Mouse (Mus musculus) cerebellum, adult 2 months (tissue): ENCODE measurements around the gene Cdc42ep2. TPM values are rescaled to one million over a fixed set of nuclear protein-coding genes. Genes with fewer than 3 reads are reported as not detected.
"Not testable (repeated sequence)": the region's sequence is repeated elsewhere in the genome, so short reads cannot be mapped to it uniquely, and the experiment has no call there.

Source experiments
- DNase-seq, 2 experiments: peaks; one replicate each; pipeline ENCODE4 v3.0.0; 2021
- H3K27ac ChIP-seq: fragments of 200-500 bp; 2 replicates; pipeline ENCODE4 v1.5.1; 2012; ENCODE audit warnings: low read length, control low read depth, inconsistent platforms; ENCODE audit not compliant: insufficient read depth
- H3K27me3 ChIP-seq: fragments of 200-500 bp; 2 replicates; pipeline ENCODE4 v1.6.1; 2012; ENCODE audit warnings: inconsistent platforms, mild to moderate bottlenecking, low read length, moderate library complexity; ENCODE audit not compliant: control insufficient read depth, insufficient read depth
- H3K4me1 ChIP-seq: fragments of 200-500 bp; 2 replicates; pipeline ENCODE4 v1.6.1; 2011; ENCODE audit warnings: low read length; ENCODE audit not compliant: control insufficient read depth, insufficient read depth
- H3K4me3 ChIP-seq: fragments of 200-500 bp; replicated peaks from 2 replicates; pipeline ENCODE3; 2011; ENCODE audit warnings: mild to moderate bottlenecking, low read depth, low read length, control low read depth; ENCODE audit not compliant: insufficient read depth
- CTCF ChIP-seq: fragments of 200-500 bp; IDR thresholded peaks from 2 replicates; pipeline ENCODE4 v1.5.1; 2011; ENCODE audit warnings: low read depth, mild to moderate bottlenecking, control low read depth, low read length, moderate library complexity, borderline replicate concordance; ENCODE audit not compliant: insufficient read depth
- POLR2A ChIP-seq: fragments of 200-500 bp; IDR thresholded peaks from 2 replicates; pipeline ENCODE4 v1.6.1; 2011; ENCODE audit warnings: low read length, control low read depth, borderline replicate concordance; ENCODE audit not compliant: insufficient read depth
- WGBS: fragments of 180-500 bp; shearing (Covaris S2); methylation state at CpG from one replicate; pipeline ENCODE4 v1.1.7; 2018; 5-methylcytosine and 5-hydroxymethylcytosine counted together
- polyA plus RNA-seq: library from polyadenylated mRNA; depleted of rRNA; stranded (reverse); fragments of >200 nt; gene quantifications from 2 replicates; pipeline ENCODE4 v1.2.3, GENCODE M21; 2012

Cdc42ep2 gene
- polyA plus RNA-seq, 1 experiment: 25.2 TPM

DNA sequence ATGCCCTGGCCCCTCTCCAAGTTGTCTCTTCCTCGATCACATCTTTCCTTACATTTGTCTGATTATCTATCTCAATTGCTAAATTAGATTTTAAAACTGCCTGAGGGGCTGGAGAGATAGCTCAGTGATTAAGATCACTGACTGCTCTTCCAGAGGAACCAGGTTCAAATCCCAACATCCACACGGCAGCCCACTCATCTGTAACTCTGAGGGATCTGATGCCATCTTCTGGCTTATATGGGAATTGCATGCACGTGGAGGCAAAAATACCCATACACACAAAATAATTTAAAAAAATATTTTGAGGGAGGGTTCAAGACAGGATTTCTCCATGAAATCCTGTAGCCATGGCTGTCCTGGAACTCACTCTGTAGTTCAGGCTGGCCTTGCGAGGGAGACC lies 38.8 kb downstream of the Cdc42ep2 start:
- Histone ChIP-seq H3K27ac (no peak overlapping the region), H3K4me1 (no peaks in the 10 kb centered on the region), H3K27me3 (no peaks in the 10 kb centered on the region), H3K4me3 (no peak overlapping the region)
- TF ChIP-seq CTCF (peak; percentile 15; the same call in 1 of the 2 replicates), POLR2A (no peak)
- DNase-seq: no peak
- 57% methylated on average over 4 of the region's 4 CpGs for WGBS

DNA sequence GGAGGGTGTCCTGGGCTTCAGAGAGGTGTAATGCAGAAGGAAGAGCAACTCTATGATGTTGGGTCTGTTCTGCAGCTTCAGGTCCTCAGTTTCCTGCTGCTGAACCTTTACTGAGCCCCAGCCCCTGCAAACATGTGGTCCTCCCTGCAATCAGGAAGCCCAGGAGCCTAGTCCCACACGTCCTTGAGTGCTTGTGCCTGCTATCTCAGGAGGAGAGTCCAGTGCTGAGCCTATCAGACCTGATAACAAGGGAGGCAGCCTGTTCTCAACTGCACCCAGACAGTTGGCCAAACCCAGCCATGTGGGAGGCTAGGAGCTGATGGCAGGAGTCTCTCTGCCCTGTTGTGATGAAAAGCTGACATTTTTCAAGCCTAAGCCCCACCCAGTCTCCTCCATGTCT lies 40.7 kb downstream of the Cdc42ep2 start:
- TF ChIP-seq CTCF (no peak), POLR2A (no peak)
- H3K4me1 ChIP-seq: no peaks in the 10 kb centered on the region
- no peak overlapping the region for H3K4me3 ChIP-seq
- H3K27me3 ChIP-seq: no peaks in the 10 kb centered on the region
- no peak overlapping the region for H3K27ac ChIP-seq
- 60% methylated on average over 1 of the region's 1 CpGs for WGBS
- no peak for DNase-seq

DNA sequence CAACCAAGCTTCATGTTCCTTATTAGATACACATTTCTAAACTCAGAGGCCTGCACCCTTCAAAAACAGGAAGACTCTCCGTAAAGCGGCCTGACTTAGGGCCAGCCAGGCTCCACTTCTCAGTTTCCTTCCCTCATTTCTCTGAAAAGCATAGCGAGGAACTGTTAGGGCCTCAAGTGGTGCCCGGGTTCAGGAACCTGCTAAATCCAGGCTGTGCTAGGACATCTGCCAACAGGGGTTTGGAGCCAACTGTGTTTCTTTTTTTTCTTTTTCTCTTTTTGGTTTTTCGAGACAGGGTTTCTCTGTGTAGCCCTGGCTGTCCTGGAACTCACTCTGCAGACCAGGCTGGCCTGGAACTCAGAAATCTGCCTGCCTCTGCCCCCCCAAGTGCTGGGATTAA lies 42.5 kb downstream of the Cdc42ep2 start:
- not testable (repeated sequence) for H3K27me3 ChIP-seq, H3K27ac ChIP-seq, DNase-seq, H3K4me3 ChIP-seq, H3K4me1 ChIP-seq
- WGBS: 55% methylated on average over 5 of the region's 5 CpGs

DNA sequence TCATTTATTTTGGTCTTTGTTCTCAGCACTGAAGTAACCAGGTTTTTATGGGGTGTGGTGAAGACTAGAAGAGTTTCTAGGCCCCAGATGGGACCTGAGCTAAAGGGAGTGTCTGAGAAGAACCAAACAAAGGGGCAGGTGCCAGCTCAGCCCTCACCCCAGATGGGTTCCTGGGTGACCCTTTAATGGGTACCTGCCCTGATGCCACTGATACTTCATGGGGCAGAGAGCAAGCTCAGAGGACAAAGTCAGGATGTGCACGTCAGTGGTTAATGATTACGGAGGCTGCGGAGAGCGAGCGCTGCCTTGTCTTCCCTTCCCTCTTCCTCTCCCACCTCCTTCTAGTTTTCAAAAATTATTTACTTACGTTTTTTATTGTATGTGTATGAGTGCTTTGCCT lies 43.5 kb downstream of the Cdc42ep2 start:
- 98% methylated on average over 6 of the region's 6 CpGs for WGBS
- Histone ChIP-seq H3K27ac (no peak overlapping the region), H3K4me1 (no peaks in the 10 kb centered on the region), H3K27me3 (no peaks in the 10 kb centered on the region), H3K4me3 (no peak overlapping the region)
- no peak for DNase-seq
- no peak for TF ChIP-seq POLR2A
- TF ChIP-seq CTCF: no peak

DNA sequence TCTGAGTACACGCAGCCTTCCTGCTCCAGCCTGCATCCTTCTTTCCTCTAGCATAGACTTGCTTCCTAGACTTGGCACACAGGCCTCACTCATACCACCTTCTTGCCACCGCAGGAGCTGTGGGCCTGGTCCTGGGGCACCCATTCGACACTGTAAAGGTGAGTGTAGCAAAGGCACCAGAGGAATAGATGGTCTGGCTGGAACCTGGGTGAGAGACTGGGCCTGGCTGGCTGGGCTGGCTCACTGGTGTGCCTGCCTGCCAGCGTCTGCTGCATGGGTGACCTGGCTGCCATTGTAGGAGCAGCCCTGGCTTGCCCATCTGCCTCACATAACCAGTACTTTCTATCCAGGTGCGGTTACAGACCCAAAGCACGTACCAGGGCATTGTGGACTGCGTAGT lies 44.9 kb downstream of the Cdc42ep2 start:
- peaks cover 4% of the 10 kb centered on the region; the same call in 1 of the 2 replicates for H3K4me1 ChIP-seq
- H3K27ac ChIP-seq: no peak overlapping the region
- no peaks in the 10 kb centered on the region for H3K27me3 ChIP-seq
- TF ChIP-seq CTCF (no peak), POLR2A (no peak)
- DNase-seq: no peak
- 91% methylated on average over 7 of the region's 7 CpGs for WGBS
- no peak overlapping the region for H3K4me3 ChIP-seq

DNA sequence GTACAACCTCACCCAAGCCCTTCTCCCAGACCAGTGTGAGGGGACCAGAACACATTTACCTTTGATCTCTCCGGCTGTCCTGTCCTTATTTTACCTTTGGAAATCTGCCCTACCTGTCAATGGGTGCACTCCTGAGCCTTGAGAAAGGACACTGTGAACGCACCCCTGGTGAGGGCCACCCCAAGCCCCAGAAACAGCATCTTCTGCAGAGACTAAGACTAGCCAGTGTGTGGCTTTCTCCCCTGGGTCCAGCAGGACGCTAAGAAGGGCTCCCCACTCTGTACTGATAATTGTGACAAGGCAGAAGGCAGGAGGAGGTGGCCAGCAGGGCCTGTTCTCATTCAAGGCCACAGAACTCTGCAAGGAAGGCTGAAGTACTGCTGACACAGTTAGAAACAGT lies 45.7 kb downstream of the Cdc42ep2 start:
- DNase-seq: no peak
- Histone ChIP-seq H3K4me1 (peaks cover 4% of the 10 kb centered on the region; the same call in 1 of the 2 replicates), H3K4me3 (no peak overlapping the region), H3K27ac (no peak overlapping the region), H3K27me3 (no peaks in the 10 kb centered on the region)
- WGBS: 75% methylated on average over 3 of the region's 3 CpGs
- no peak for TF ChIP-seq POLR2A
- TF ChIP-seq CTCF: no peak

DNA sequence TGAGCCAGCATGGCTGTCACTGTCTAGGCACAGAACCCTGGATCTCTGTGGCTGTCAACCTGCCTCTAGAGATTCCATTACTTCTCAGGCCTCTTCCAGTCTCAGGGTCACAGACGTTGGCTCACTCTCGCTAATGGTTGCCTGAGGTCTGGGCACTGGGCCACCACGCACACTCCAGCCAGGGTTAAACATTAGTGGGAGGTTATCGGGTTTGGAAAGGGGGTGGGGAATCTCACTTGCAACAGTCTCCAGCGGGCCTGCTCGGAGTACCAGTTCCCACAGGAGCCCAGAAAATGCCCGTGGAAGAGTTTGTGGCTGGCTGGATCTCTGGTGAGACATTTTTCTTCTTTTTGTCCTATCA lies 46.3 kb downstream of the Cdc42ep2 start:
- TF ChIP-seq POLR2A: no peak
- TF ChIP-seq CTCF: no peak
- Histone ChIP-seq H3K4me3 (no peak overlapping the region), H3K4me1 (peaks cover 4% of the 10 kb centered on the region; the same call in 1 of the 2 replicates), H3K27ac (no peak overlapping the region), H3K27me3 (no peaks in the 10 kb centered on the region)
- DNase-seq: no peak
- 41% methylated on average over 7 of the region's 7 CpGs for WGBS

DNA sequence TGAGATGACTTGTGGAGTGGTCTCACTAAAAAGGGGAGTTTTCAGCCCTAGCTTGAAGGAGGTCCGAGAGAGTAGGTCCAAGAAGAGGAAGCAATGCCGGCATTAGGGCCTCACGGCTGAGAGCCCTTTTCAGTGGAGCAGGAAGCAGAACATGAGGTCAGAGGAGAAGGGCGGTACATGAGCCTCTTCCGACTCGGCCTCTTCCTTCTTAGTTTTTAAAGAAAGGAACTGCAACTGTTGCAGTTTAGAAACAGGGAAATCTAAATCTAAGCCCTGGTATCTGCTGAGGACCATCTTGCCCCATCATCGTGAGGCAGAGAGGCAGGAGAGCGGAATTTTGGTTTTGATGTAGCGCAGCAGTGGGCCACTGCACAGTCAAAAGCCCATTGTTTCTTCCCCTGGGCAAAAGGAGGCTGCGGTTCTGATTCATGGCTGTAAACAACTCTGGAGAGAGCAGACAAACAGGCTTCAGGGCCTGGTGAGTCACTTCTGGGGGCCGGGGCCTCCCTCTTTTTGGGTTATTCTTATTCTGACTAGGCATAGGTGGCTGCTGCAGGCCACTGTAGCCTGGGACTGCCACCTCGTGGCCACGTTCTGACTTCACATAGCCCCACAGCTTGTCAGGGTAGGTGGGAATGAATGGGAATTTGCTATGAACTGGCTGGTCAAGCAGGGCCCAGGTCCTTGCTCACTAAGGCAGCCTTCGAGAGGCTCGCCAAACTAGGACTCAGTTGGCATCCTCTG lies 46.8 kb downstream of the Cdc42ep2 start, which contains the start of gene Slc25a45:
Slc25a45 (plus strand) TSS at position 191 of the 744 bp plus-strand sequence.
- no peaks in the 10 kb centered on the region for H3K27me3 ChIP-seq
- peaks cover 10% of the 10 kb centered on the region for H3K4me1 ChIP-seq
- peak; percentile 76 to 77 for DNase-seq
- H3K27ac ChIP-seq: no peak within 1 kb of the TSS
- peak; percentile 87 for TF ChIP-seq CTCF
- no peak for TF ChIP-seq POLR2A
- WGBS: 43% methylated on average over 15 of the region's 15 CpGs
- H3K4me3 ChIP-seq: no peak within 1 kb of the TSS
